Mouse (Mus musculus) erythroblast, adult 5-6 weeks (primary cell): ENCODE data around the gene Pear1. TPM values are rescaled to one million over a fixed set of nuclear protein-coding genes. Genes with fewer than 3 reads are reported as not detected.

Experiments
- ATAC-seq: replicated peaks from 2 replicates; pipeline ENCODE4 v1.8.0; 2016; ENCODE audit warnings: moderate number of reproducible peaks, mild to moderate bottlenecking, moderate TSS enrichment, inconsistent platforms; ENCODE audit not compliant: poor library complexity, low FRiP score, severe bottlenecking
- total RNA-seq, 2 experiments: library from RNA; stranded (forward) in 1 of 2; stranded (reverse) in 1 of 2; fragments of 150-400 nt in 1 of 2; fragments of 200-764, 138-1000 nt in 1 of 2; gene quantifications; 2 replicates each; pipeline versions ENCODE4 v1.2.3 to v1.2.4; 2015 to 2017; ENCODE audit warnings: low replicate concordance in 2 of 2

Gene Pear1
- total RNA-seq, 2 experiments from 2014 or later: 1.9 TPM; not detected in 1

- no peak for ATAC-seq
Observed at GRCm38 (mm10) chr3:87812413-87812812, 11.7 kb downstream of the Pear1 start.

- ATAC-seq: no peak
Observed at GRCm38 (mm10) chr3:87811297-87811696, 12.8 kb downstream of the Pear1 start.

- ATAC-seq: no peak
Observed at GRCm38 (mm10) chr3:87809322-87809962, 14.7 kb downstream of the Pear1 start.

- ATAC-seq: no peak
Observed at GRCm38 (mm10) chr3:87804038-87804677, 19.9 kb downstream of the Pear1 start.

GRCm38 (mm10) chr3:87801681-87802080, 22.4 kb downstream of the Pear1 start:
- no peak for ATAC-seq

- no peak for ATAC-seq
Observed at GRCm38 (mm10) chr3:87796736-87797334, 27.3 kb downstream of the Pear1 start, which contains the start of gene Insrr. Insrr (plus strand) TSS chr3:87796951.

- ATAC-seq: no peak
Observed at GRCm38 (mm10) chr3:87795336-87796277, 28.5 kb downstream of the Pear1 start.

- no peak for ATAC-seq
Observed at GRCm38 (mm10) chr3:87794922-87795325, 29.2 kb downstream of the Pear1 start, which contains the start of gene Ntrk1. Ntrk1 (minus strand) TSS chr3:87795162.

- no peak for ATAC-seq
Observed at GRCm38 (mm10) chr3:87789768-87790167, 34.3 kb downstream of the Pear1 start.

GRCm38 (mm10) chr3:87789248-87789647, 34.9 kb downstream of the Pear1 start:
- ATAC-seq: no peak

GRCm38 (mm10) chr3:87785626-87786214, 38.4 kb downstream of the Pear1 start:
- no peak for ATAC-seq

- no peak for ATAC-seq
Observed at GRCm38 (mm10) chr3:87785156-87785555, 39.0 kb downstream of the Pear1 start.

GRCm38 (mm10) chr3:87783282-87784023, 40.7 kb downstream of the Pear1 start:
- ATAC-seq: no peak

GRCm38 (mm10) chr3:87779086-87779485, 45.0 kb downstream of the Pear1 start:
- ATAC-seq: no peak

GRCm38 (mm10) chr3:87778283-87778682, 45.8 kb downstream of the Pear1 start:
- no peak for ATAC-seq

GRCm38 (mm10) chr3:87771088-87771487, 53.0 kb downstream of the Pear1 start:
- no peak for ATAC-seq

- ATAC-seq: peak; percentile 63
Observed at GRCm38 (mm10) chr3:87770280-87770679, 53.8 kb downstream of the Pear1 start.

- no peak for ATAC-seq
Observed at GRCm38 (mm10) chr3:87769506-87769905, 54.6 kb downstream of the Pear1 start.

GRCm38 (mm10) chr3:87768844-87769243, 55.3 kb downstream of the Pear1 start:
- ATAC-seq: no peak
